Mouse (Mus musculus): ENCODE measurements around the gene Osbpl3.

GRCm38 (mm10) chr6:50382711-50383110, 73.3 kb downstream of the Osbpl3 start:
- TF ChIP-seq CTCF (IDR thresholded peaks at IDR 0.05; ENCODE audit: insufficient read depth, low read depth, low read length) (no peak), POLR2A (IDR thresholded peaks at IDR 0.05; ENCODE audit: insufficient read depth, low read depth, low read length) (no peak)

Data from olfactory bulb, adult 2 months (tissue).